Mouse (Mus musculus) small intestine, adult 2 months (tissue): ENCODE measurements around the gene Gucy2d.

Source experiments
- CTCF ChIP-seq: fragments of 200-500 bp; IDR thresholded peaks from 2 replicates; pipeline ENCODE4 v1.5.1; 2012; ENCODE audit warnings: low read depth, mild to moderate bottlenecking, control low read depth, inconsistent platforms, low read length, moderate library complexity, mixed read lengths; ENCODE audit not compliant: insufficient replicate concordance, insufficient read length; ENCODE audit errors: extremely low read depth
- POLR2A ChIP-seq: fragments of 200-500 bp; IDR thresholded peaks from 2 replicates; pipeline ENCODE4 v1.6.1; 2012; ENCODE audit warnings: low read depth, mild to moderate bottlenecking, control low read depth, inconsistent platforms, low read length, moderate library complexity

- TF ChIP-seq CTCF (no peak), POLR2A (no peak)
These were observed 73.0 kb downstream of the Gucy2d start for GRCm38 (mm10) chr7:98513251-98513650.
